Mouse (Mus musculus): ENCODE measurements around the gene Elp5. TPM values are rescaled to one million over a fixed set of nuclear protein-coding genes. Genes with fewer than 3 reads are reported as not detected.
A peak's percentile ranks its signal among the peaks of the same experiment; 100 is the strongest.

The Elp5 gene
- polyA plus RNA-seq, 1 experiment from 2014 or later, result 157 TPM

- Histone ChIP-seq H3K4me3 (ENCODE audit: low read depth, low read length) (peak overlapping the region; percentile 7; the same call in 1 of the 2 replicates), H3K4me1 (ENCODE audit: control insufficient read depth, insufficient read depth, low read length) (peaks cover 13% of the 10 kb centered on the region), H3K27me3 (ENCODE audit: control insufficient read depth, insufficient read depth, low read length) (no peaks in the 10 kb centered on the region), H3K9ac (replicated peaks; ENCODE audit: low read length) (no peak overlapping the region), H3K27ac (replicated peaks; ENCODE audit: low read depth, low read length) (0 out of 2 replicates have a peak overlapping the region, but pooled peaks have one; percentile 16), H3K9me3 (replicated peaks; ENCODE audit: control insufficient read depth, low read length) (no peaks in the 10 kb centered on the region), H3K4me2 (ENCODE audit: low read depth, low read length) (peak overlapping the region; percentile 40), H3K36me3 (replicated peaks; ENCODE audit: control insufficient read depth, insufficient read depth, low read depth, low read length) (peaks cover 8% of the 10 kb centered on the region)
- peak; percentile 41 for ATAC-seq (replicated peaks; ENCODE audit: insufficient number of reproducible peaks, low FRiP score, low TSS enrichment, low read depth)
- DNase-seq (ENCODE audit: low spot score), result peak; percentile 76
- WGBS, result 4% methylated on average over 18 of the region's 19 CpGs
These were observed 44.4 kb upstream of the Elp5 start for GRCm38 (mm10) chr11:70026689-70027088.

DNA sequence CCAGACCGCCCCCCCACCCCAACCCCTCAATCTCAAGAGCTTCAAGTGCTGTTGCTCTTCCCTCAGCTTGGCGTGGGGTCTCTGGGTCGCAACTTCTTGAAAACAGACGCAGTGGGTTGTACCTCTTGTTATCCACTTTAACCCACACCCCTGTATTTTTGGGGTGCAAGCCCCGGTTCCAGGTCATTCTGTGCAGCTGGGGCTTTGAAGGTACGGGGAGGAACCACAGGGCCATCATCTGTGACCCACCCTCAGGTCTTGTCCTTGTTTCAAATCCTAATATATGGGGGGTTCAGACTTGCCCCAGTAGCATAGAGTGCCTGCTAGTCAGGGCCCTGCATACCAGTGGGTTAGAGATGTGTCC, 41.8 kb upstream of the Elp5 start:
- ATAC-seq (replicated peaks; ENCODE audit: insufficient number of reproducible peaks, low FRiP score, low TSS enrichment, low read depth) (no peak), DNase-seq (ENCODE audit: low spot score) (no peak)
- H3K9ac ChIP-seq (replicated peaks; ENCODE audit: low read length), result peak overlapping the region; percentile 29; the same call in 1 of the 2 replicates
- H3K4me2 ChIP-seq (ENCODE audit: low read depth, low read length), result peak overlapping the region; percentile 62
- H3K36me3 ChIP-seq (replicated peaks; ENCODE audit: control insufficient read depth, insufficient read depth, low read depth, low read length), result no peaks in the 10 kb centered on the region
- H3K4me3 ChIP-seq (ENCODE audit: low read depth, low read length), result peak overlapping the region; percentile 31
- WGBS, result 17% methylated on average over 6 of the region's 6 CpGs
- H3K4me1 ChIP-seq (ENCODE audit: control insufficient read depth, insufficient read depth, low read length), result peaks cover 15% of the 10 kb centered on the region
- H3K27me3 ChIP-seq (ENCODE audit: control insufficient read depth, insufficient read depth, low read length), result no peaks in the 10 kb centered on the region
- no peak overlapping the region for H3K27ac ChIP-seq (replicated peaks; ENCODE audit: low read depth, low read length)
- no peaks in the 10 kb centered on the region for H3K9me3 ChIP-seq (replicated peaks; ENCODE audit: control insufficient read depth, low read length)

- peak; percentile 68 for DNase-seq (ENCODE audit: low spot score)
- Histone ChIP-seq H3K4me1 (ENCODE audit: control insufficient read depth, insufficient read depth, low read length) (peaks cover 15% of the 10 kb centered on the region), H3K4me3 (ENCODE audit: low read depth, low read length) (peak overlapping the region; percentile 31)
These were observed 41.3 kb upstream of the Elp5 start for GRCm38 (mm10) chr11:70023481-70024150.

DNA sequence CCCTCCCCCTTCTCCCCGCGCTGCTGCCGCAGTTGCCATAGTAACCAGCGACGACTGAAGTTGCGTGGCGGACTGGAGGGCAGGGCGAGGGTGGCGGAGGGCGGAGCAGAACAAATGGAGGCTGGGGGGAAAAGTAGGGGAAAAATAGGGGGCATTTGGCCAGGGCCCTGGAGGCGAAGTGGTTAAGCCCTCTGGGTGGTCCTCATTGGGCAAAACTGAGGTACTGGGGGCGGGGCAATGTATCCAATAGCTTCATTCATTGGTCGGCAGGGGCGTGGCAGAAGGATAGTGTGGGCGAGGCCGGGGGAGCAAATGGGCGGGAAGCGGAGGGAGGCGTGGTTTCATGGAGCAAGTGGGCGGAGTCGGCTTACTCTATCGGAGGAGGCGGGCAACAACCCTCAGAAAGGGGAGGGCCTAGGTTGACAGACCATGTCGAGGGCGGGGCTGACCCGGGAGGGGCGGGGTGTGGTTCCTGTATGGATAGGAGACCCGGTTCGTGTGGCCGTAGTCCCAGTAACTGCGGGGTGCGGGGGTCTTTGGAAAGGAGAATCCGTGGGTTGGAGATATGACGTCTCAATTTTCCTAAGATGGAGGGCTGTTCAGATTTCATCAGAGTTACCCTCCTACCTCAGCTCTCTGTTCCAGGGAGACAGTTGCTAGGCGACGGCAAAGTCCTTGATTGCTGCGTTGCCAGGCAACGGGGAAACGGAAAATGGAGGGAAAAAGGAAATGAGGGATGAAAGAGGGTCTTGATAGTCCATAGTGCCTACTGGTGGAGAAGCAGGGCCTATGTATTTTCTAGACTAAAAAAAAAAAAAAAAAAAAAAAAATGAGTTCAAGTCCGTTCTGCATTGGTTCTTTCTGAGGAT, 39.2 kb upstream of the Elp5 start:
- Histone ChIP-seq H3K27me3 (ENCODE audit: control insufficient read depth, insufficient read depth, low read length) (no peaks in the 10 kb centered on the region), H3K4me1 (ENCODE audit: control insufficient read depth, insufficient read depth, low read length) (peaks cover 11% of the 10 kb centered on the region), H3K9me3 (replicated peaks; ENCODE audit: control insufficient read depth, low read length) (no peaks in the 10 kb centered on the region), H3K27ac (replicated peaks; ENCODE audit: low read depth, low read length) (no peak overlapping the region; the same call in 1 of the 2 replicates), H3K36me3 (replicated peaks; ENCODE audit: control insufficient read depth, insufficient read depth, low read depth, low read length) (no peaks in the 10 kb centered on the region), H3K4me2 (ENCODE audit: low read depth, low read length) (peak overlapping the region; percentile 92), H3K4me3 (ENCODE audit: low read depth, low read length) (peak overlapping the region; percentile 37), H3K9ac (replicated peaks; ENCODE audit: low read length) (peak overlapping the region; percentile 39; the same call in 1 of the 2 replicates)
- ATAC-seq (replicated peaks; ENCODE audit: insufficient number of reproducible peaks, low FRiP score, low TSS enrichment, low read depth) (peak; percentile 59), DNase-seq (ENCODE audit: low spot score) (peak; percentile 100)
- WGBS, result 1% methylated on average over 40 of the region's 40 CpGs

More at GRCm38 (mm10) chr11:70023481-70024150, 41.3 kb upstream of the Elp5 start:
- H3K36me3 ChIP-seq (replicated peaks; ENCODE audit: control insufficient read depth, insufficient read depth, low read depth, low read length), result no peaks in the 10 kb centered on the region
- H3K27ac ChIP-seq (replicated peaks; ENCODE audit: low read depth, low read length), result no peak overlapping the region
- no peaks in the 10 kb centered on the region for H3K9me3 ChIP-seq (replicated peaks; ENCODE audit: control insufficient read depth, low read length)
- H3K4me2 ChIP-seq (ENCODE audit: low read depth, low read length), result peak overlapping the region; percentile 62
- peak overlapping the region; percentile 29; the same call in 1 of the 2 replicates for H3K9ac ChIP-seq (replicated peaks; ENCODE audit: low read length)
- no peaks in the 10 kb centered on the region for H3K27me3 ChIP-seq (ENCODE audit: control insufficient read depth, insufficient read depth, low read length)
- 3% methylated on average over 26 of the region's 29 CpGs for WGBS
- ATAC-seq (replicated peaks; ENCODE audit: insufficient number of reproducible peaks, low FRiP score, low TSS enrichment, low read depth), result no peak

- no peaks in the 10 kb centered on the region for H3K9me3 ChIP-seq (replicated peaks; ENCODE audit: control insufficient read depth, low read length)
- no peaks in the 10 kb centered on the region for H3K36me3 ChIP-seq (replicated peaks; ENCODE audit: control insufficient read depth, insufficient read depth, low read depth, low read length)
- H3K4me2 ChIP-seq (ENCODE audit: low read depth, low read length), result peak overlapping the region; percentile 92
- ATAC-seq (replicated peaks; ENCODE audit: insufficient number of reproducible peaks, low FRiP score, low TSS enrichment, low read depth) (peak; percentile 82), DNase-seq (ENCODE audit: low spot score) (peak; percentile 88)
- no peaks in the 10 kb centered on the region for H3K27me3 ChIP-seq (ENCODE audit: control insufficient read depth, insufficient read depth, low read length)
- H3K9ac ChIP-seq (replicated peaks; ENCODE audit: low read length), result peak overlapping the region; percentile 39; the same call in 1 of the 2 replicates
- under 1% methylated on average over 8 of the region's 8 CpGs for WGBS
- H3K4me1 ChIP-seq (ENCODE audit: control insufficient read depth, insufficient read depth, low read length), result peaks cover 11% of the 10 kb centered on the region
- peak overlapping the region; percentile 37 for H3K4me3 ChIP-seq (ENCODE audit: low read depth, low read length)
- H3K27ac ChIP-seq (replicated peaks; ENCODE audit: low read depth, low read length), result no peak overlapping the region; the same call in none of the 2 replicates
These were observed 38.5 kb upstream of the Elp5 start for GRCm38 (mm10) chr11:70020731-70021263.

GRCm38 (mm10) chr11:70020022-70020631, 37.8 kb upstream of the Elp5 start:
- no peaks in the 10 kb centered on the region for H3K27me3 ChIP-seq (ENCODE audit: control insufficient read depth, insufficient read depth, low read length)
- peak overlapping the region; percentile 70 for H3K27ac ChIP-seq (replicated peaks; ENCODE audit: low read depth, low read length)
- peak overlapping the region; percentile 20 for H3K4me3 ChIP-seq (ENCODE audit: low read depth, low read length)
- 10% methylated on average over 8 of the region's 8 CpGs for WGBS
- H3K9ac ChIP-seq (replicated peaks; ENCODE audit: low read length), result peak overlapping the region; percentile 41
- H3K9me3 ChIP-seq (replicated peaks; ENCODE audit: control insufficient read depth, low read length), result no peaks in the 10 kb centered on the region
- no peak for ATAC-seq (replicated peaks; ENCODE audit: insufficient number of reproducible peaks, low FRiP score, low TSS enrichment, low read depth)
- H3K36me3 ChIP-seq (replicated peaks; ENCODE audit: control insufficient read depth, insufficient read depth, low read depth, low read length), result no peaks in the 10 kb centered on the region
- peak overlapping the region; percentile 92 for H3K4me2 ChIP-seq (ENCODE audit: low read depth, low read length)
- peaks cover 11% of the 10 kb centered on the region for H3K4me1 ChIP-seq (ENCODE audit: control insufficient read depth, insufficient read depth, low read length)
- DNase-seq (ENCODE audit: low spot score), result no peak

- 13% methylated on average over 2 of the region's 2 CpGs for WGBS
- H3K4me3 ChIP-seq (ENCODE audit: low read depth, low read length), result peak overlapping the region; percentile 58
- H3K27me3 ChIP-seq (ENCODE audit: control insufficient read depth, insufficient read depth, low read length), result no peaks in the 10 kb centered on the region
- H3K4me2 ChIP-seq (ENCODE audit: low read depth, low read length), result peak overlapping the region; percentile 92
- ATAC-seq (replicated peaks; ENCODE audit: insufficient number of reproducible peaks, low FRiP score, low TSS enrichment, low read depth), result no peak
- no peak for DNase-seq (ENCODE audit: low spot score)
- H3K27ac ChIP-seq (replicated peaks; ENCODE audit: low read depth, low read length), result peak overlapping the region; percentile 70; the same call in 1 of the 2 replicates
- peaks cover 14% of the 10 kb centered on the region for H3K4me1 ChIP-seq (ENCODE audit: control insufficient read depth, insufficient read depth, low read length)
- no peaks in the 10 kb centered on the region for H3K9me3 ChIP-seq (replicated peaks; ENCODE audit: control insufficient read depth, low read length)
- no peaks in the 10 kb centered on the region for H3K36me3 ChIP-seq (replicated peaks; ENCODE audit: control insufficient read depth, insufficient read depth, low read depth, low read length)
- H3K9ac ChIP-seq (replicated peaks; ENCODE audit: low read length), result peak overlapping the region; percentile 41
These were observed 37.2 kb upstream of the Elp5 start for GRCm38 (mm10) chr11:70019495-70020021.
